Mouse (Mus musculus) heart, postnatal 14 days (tissue): ENCODE measurements around the gene Eef1akmt2. TPM values are rescaled to one million over a fixed set of nuclear protein-coding genes. Genes with fewer than 3 reads are reported as not detected.

Experiments used
- total RNA-seq, 2 experiments: library from RNA; stranded (reverse); gene quantifications; 2 replicates each; pipeline ENCODE4 v1.2.3; 2021

Eef1akmt2 gene
- total RNA-seq, 2 experiments from 2014 or later: 9.5 to 10.9 TPM

Other genes with a start within 250 kb of the Eef1akmt2 start
- 10 to 100 TPM; 12.9 to 13.6 TPM for gene Lhpp, start 242.0 kb downstream of the Eef1akmt2 start, total RNA-seq
- gene Fam53b, start 38.8 kb downstream of the Eef1akmt2 start, total RNA-seq: 10 to 100 TPM; 29.2 to 34.1 TPM
- gene Abraxas2, start 6.6 kb upstream of the Eef1akmt2 start, total RNA-seq: 10 to 100 TPM; 19.2 to 20.8 TPM
- 10 to 100 TPM; 31.0 to 31.5 TPM for gene Zranb1, start 78.5 kb upstream of the Eef1akmt2 start, total RNA-seq